Mouse (Mus musculus) naive thymus-derived CD4-positive, alpha-beta T cell, adult 2 months (primary cell): Measurements from ENCODE around the gene Fam173a.
"Not testable (repeated sequence)": the region's sequence is repeated elsewhere in the genome, so short reads cannot be mapped to it uniquely, and the experiment has no call there.

Source experiments
- DNase-seq: peaks from one replicate; pipeline ENCODE4 v3.0.0-alpha.2; 2011; ENCODE audit warnings: low read depth

Fam173a gene

DNA sequence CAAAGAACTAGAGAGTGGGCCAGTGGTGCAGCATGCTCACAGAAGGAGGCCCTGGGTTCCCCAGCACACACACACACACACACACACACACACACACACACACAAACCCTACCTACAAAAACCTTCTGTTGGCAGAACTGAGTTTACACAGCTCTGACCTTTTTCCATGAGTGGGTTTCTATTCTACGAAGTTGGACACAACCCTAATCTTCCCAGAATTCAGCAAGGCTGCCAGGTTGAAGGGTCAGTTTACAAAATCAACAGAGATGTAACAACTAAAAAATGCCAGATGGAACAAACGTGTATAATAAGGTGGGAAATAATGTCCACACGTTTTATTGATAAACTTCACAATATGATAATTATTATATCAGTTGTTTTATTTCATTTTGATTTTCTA is 35.0 kb downstream of the Fam173a start:
- DNase-seq, result no peak

DNA sequence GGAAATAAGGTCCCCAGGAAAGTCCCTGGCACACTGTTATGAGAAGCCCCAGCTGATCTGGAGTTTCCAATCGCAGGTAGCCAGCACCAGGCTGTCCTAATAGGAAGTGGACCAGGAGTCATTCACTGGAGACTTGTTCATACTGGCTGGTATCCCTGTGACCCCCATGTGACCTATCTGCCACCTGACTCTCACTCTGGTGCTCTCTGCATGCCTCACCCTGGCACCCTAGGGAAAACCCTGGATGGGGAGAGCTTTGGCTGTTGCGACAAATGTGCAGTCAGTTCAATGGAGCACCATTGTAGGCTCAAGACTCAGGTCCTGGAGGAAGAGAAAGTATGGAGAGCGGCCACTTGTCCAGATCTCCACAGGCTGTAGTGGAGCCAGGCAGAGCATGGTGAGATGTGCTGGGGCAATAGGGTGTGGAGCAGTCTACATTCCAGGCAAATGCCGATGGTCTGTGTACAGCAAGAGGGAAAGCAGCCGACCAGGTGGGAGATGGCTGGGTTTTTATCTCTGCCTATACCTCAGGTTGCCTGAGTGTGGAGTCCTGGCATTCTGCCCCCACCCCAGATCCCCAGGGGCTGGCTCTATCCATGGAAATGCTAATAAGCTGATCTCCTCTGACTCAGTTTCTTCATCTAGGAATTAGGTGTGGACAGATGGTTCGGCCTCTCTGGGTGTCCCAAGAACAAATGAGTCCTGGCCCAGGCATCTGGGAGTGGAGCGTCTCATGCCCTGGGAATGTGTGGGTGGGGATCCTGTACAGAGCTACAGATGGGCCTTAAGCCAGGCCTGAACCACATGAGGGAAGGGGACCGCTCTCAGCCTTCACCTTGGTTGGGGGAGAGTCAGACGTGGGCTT is 36.1 kb downstream of the Fam173a start:
- no peak for DNase-seq

DNA sequence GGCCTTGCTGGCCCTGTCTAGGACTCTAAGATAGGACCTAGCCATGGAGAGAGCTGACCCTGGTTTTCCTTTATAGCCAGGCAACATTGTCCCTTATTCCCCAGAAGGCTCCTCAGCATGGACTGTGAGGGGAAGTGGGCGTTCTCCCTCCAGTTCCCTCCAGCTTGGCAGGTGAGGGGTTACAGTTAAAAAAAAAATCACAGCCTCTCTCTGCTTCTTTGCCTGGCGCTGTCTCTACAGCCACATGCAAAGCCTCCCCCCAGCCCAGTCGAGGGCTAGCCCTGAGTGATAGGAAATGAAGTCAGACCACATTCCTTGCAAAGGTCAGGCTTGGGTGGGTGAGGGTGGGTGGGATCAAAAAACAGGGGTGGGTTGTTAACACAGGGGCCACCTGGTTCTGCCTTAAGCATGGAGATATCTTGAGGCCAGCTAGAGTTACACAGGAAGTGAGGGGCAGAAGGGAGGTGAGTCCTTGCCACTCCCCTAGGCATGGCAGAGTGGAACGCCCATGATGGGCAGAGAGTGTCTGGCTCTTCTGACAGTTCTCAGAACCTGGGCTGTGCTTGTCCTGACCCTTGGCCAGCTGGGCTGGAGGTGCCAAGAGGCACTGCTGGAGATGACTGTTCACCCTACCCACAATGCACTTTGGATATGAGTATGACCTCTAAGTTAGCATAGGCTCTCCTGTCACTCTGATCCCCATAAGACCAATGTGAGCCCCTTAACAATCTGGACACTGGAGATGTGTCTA is 36.9 kb downstream of the Fam173a start:
- no peak for DNase-seq

DNA sequence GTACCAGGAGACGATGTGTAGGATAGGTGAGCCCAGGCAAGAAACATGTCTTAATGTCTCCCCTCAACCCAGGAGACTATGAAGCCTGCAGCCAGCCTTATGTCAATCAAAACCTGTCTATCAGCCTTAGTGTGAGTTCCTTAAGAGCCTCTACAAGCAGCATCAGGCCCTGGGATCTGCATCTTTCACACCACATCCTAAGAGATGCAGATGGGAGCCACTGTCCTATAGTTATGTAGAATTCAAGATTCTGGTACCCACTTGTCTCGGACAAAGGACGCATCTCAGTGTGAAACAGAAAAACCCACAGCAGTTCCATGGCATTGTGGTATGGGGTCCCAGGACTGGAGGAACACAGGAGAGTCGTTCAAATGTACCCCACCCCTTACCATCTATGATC is 37.6 kb downstream of the Fam173a start:
- DNase-seq, result no peak

DNA sequence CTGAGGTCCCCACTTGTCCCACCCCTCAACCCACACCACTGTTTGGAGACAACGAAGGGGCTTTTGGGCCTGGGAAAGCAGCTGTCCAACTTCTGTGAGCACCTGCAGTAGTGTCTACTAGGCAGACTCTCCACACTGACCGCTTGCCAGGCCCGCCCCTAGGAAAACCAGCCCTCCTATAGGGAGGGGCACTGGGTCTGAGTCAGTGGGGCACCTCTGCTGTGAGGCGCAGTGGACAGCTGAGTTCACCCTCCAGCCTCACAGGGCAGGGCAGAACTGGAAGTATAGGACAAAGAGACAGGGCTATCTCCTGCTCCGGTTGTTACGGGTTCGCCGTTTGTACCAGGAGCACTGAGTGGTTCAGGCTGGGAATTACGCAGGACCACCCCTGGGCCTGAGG is 38.5 kb downstream of the Fam173a start, which contains the start of gene Msln:
Gene Msln (minus strand): TSS at position 138 of the 400 bp plus-strand sequence.
- no peak for DNase-seq

DNA sequence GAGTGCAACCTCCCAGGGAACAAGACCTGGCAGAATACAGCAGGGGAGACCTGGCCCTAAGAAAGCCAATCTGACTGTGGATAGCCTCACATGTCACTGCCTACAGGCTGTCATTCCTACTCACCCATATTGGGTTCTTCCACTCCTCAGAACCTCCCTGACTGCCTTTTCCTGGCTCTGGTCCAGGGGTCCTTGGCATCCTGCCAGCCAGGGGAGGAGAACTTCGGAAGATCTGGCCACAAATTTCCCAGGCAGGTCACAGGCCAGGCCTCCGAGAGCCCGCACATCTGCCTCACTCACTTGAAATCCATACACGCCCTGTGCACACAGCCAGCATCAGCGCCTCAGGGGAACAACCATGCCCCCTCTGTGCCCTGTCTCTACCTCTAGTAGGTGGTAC is 41.3 kb downstream of the Fam173a start:
- DNase-seq, result no peak

DNA sequence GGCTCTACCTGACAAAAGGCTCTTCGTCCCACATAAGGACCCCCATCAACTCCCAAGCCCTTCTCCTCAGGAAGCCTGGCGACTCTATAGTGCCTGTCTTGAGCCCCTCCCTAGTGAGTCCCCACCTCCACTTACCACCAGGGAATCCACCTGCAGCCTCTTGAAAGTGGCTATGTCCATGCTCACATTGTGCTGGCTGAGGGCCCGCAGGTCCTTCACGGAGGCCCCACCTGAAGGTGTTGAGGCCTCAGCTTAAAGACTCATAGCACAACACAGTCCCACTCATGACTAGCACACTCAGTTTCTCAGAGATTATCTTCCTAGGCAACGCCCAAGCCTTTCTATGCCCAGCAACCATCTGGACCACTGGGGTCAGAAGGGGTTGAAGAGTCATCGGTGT is 43.4 kb downstream of the Fam173a start:
- DNase-seq, result no peak

DNA sequence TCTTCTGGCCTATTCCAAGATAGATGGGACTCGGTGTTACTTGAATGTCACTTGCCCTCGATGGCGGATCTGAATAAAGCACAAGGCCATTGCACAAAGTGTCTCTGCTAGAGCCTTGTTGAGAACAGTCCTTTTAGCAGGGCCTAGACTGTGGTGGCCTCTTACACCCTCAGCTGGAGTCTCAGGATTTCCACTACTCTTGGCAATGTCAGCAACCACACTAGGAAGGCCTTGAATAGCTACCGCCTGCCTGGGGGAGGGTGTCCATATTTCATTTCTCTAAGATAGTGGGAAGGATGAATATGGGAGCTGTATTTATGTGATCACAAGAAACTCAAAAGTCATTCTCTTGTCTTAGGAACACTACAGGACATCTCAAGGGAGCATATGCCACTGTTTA is 44.5 kb downstream of the Fam173a start:
- no peak for DNase-seq

DNA sequence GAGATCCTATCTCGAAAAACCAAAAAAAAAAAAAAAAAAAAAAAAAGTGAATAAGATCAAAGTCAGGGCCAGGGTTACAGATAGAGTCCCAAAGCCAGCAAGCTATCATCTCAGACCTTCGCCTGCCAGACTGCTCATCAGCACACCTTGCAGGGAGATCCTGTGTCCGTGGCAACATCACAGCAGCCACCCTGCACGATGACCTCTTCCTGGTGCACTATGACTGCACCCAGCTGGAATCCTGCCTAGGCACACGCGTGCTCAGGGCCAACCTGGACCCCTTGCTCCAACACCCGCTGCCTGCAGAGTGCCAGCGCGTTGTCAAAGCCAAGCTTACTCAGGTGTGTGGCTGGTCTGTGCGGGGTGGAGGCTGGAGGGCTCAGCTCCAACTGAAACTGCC is 48.4 kb downstream of the Fam173a start:
- no peak for DNase-seq

DNA sequence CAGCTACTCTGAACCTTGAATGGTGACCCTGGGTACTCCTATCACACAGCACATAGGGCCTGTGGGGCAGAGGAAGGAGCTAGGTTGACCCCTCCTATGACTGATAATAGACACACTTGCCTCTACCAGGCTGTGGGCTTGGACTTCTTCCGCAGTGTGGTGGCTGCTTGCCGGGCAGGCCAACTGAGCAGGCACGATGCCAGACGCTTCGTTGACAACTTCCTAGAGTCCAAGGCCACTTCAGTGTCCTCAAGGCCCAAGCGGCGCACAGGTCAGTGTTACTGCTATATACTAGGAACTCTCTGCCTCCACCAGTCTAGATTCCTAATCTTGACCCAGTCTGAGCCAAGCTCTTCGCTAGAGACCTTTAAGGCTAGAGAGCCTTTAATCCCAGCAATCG is 48.9 kb downstream of the Fam173a start:
- DNase-seq, result no peak

DNA sequence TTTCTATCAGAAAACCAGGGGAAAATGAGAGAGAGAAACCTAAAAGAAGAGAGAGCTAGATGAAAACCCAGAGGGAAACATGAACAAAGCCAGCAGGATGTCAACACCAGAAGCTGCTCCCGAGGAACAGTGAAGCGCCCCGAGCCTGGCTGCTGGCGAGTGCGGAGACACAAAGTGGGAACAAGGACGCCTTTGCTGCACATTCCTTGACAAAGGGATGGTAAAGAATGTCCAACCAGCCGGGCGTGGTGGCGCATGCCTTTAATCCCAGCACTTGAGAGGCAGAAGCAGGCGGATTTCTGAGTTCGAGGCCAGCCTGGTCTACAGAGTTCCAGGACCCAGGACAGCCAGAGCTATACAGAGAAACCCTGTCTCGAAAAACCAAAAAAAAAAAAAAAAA is 51.2 kb downstream of the Fam173a start:
- DNase-seq, result not testable (repeated sequence)
